Mouse (Mus musculus): ENCODE results near the gene Prkar1b.

GRCm38 (mm10) chr5:139138926-139139472, 10.8 kb downstream of the Prkar1b start:
- no peak for TF ChIP-seq CTCF (conservative IDR thresholded peaks at IDR 0.05; ENCODE audit: low read length)
- no peak for TF ChIP-seq POU5F1 (IDR thresholded peaks at IDR 0.05; ENCODE audit: borderline replicate concordance, low read length)
